Mouse (Mus musculus): ENCODE results near the gene Dgkh. TPM values are rescaled to one million over a fixed set of nuclear protein-coding genes. Genes with fewer than 3 reads are reported as not detected.
"Not testable (repeated sequence)": the region's sequence is repeated elsewhere in the genome, so short reads cannot be mapped to it uniquely, and the experiment has no call there.

Gene Dgkh
- 0.37 TPM in 1 of 2 replicates, not detected in the other for total RNA-seq (2014; fragmentation: Nextera tagmentation)
- total RNA-seq (2017): 0.23 and 0.30 TPM in 2 replicates

- 0 out of 2 replicates have a peak, but pooled peaks have one; percentile 52 for ATAC-seq (replicated peaks; ENCODE audit: low FRiP score, low TSS enrichment, poor library complexity, severe bottlenecking)
Measured at GRCm38 (mm10) chr14:78732617-78733312, at the start of gene Dgkh. Dgkh (minus strand) TSS chr14:78732776.

- ATAC-seq (replicated peaks; ENCODE audit: low FRiP score, low TSS enrichment, poor library complexity, severe bottlenecking): no peak
Measured at GRCm38 (mm10) chr14:78777215-78777614, 44.6 kb upstream of the Dgkh start.

- ATAC-seq (replicated peaks; ENCODE audit: low FRiP score, low TSS enrichment, poor library complexity, severe bottlenecking): no peak
Measured at GRCm38 (mm10) chr14:78776659-78777058, 44.1 kb upstream of the Dgkh start.

GRCm38 (mm10) chr14:78775699-78776098, 43.1 kb upstream of the Dgkh start:
- no peak for ATAC-seq (replicated peaks; ENCODE audit: low FRiP score, low TSS enrichment, poor library complexity, severe bottlenecking)

GRCm38 (mm10) chr14:78775226-78775625, 42.6 kb upstream of the Dgkh start:
- no peak for ATAC-seq (replicated peaks; ENCODE audit: low FRiP score, low TSS enrichment, poor library complexity, severe bottlenecking)

GRCm38 (mm10) chr14:78770457-78770856, 37.9 kb upstream of the Dgkh start:
- ATAC-seq (replicated peaks; ENCODE audit: low FRiP score, low TSS enrichment, poor library complexity, severe bottlenecking): no peak

GRCm38 (mm10) chr14:78761064-78761463, 28.5 kb upstream of the Dgkh start:
- no peak for ATAC-seq (replicated peaks; ENCODE audit: low FRiP score, low TSS enrichment, poor library complexity, severe bottlenecking)

- ATAC-seq (replicated peaks; ENCODE audit: low FRiP score, low TSS enrichment, poor library complexity, severe bottlenecking): no peak
Measured at GRCm38 (mm10) chr14:78759491-78759890, 26.9 kb upstream of the Dgkh start.

- no peak for ATAC-seq (replicated peaks; ENCODE audit: low FRiP score, low TSS enrichment, poor library complexity, severe bottlenecking)
Measured at GRCm38 (mm10) chr14:78755316-78755715, 22.7 kb upstream of the Dgkh start.

GRCm38 (mm10) chr14:78748692-78749091, 16.1 kb upstream of the Dgkh start:
- ATAC-seq (replicated peaks; ENCODE audit: low FRiP score, low TSS enrichment, poor library complexity, severe bottlenecking): no peak

GRCm38 (mm10) chr14:78747969-78748651, 15.5 kb upstream of the Dgkh start:
- no peak for ATAC-seq (replicated peaks; ENCODE audit: low FRiP score, low TSS enrichment, poor library complexity, severe bottlenecking)

GRCm38 (mm10) chr14:78747454-78747853, 14.9 kb upstream of the Dgkh start:
- no peak for ATAC-seq (replicated peaks; ENCODE audit: low FRiP score, low TSS enrichment, poor library complexity, severe bottlenecking)

- ATAC-seq (replicated peaks; ENCODE audit: low FRiP score, low TSS enrichment, poor library complexity, severe bottlenecking): no peak
Measured at GRCm38 (mm10) chr14:78734605-78735004, 2.0 kb upstream of the Dgkh start.

- ATAC-seq (replicated peaks; ENCODE audit: low FRiP score, low TSS enrichment, poor library complexity, severe bottlenecking): not testable (repeated sequence)
Measured at GRCm38 (mm10) chr14:78734203-78734602, 1.6 kb upstream of the Dgkh start.

- ATAC-seq (replicated peaks; ENCODE audit: low FRiP score, low TSS enrichment, poor library complexity, severe bottlenecking): no peak
Measured at GRCm38 (mm10) chr14:78733366-78734076, 945 bp upstream of the Dgkh start.

GRCm38 (mm10) chr14:78731852-78732616, 542 bp downstream of the Dgkh start:
- no peak for ATAC-seq (replicated peaks; ENCODE audit: low FRiP score, low TSS enrichment, poor library complexity, severe bottlenecking)

- no peak for ATAC-seq (replicated peaks; ENCODE audit: low FRiP score, low TSS enrichment, poor library complexity, severe bottlenecking)
Measured at GRCm38 (mm10) chr14:78731240-78731639, 1.3 kb downstream of the Dgkh start.

GRCm38 (mm10) chr14:78725976-78726375, 6.6 kb downstream of the Dgkh start:
- no peak for ATAC-seq (replicated peaks; ENCODE audit: low FRiP score, low TSS enrichment, poor library complexity, severe bottlenecking)

GRCm38 (mm10) chr14:78725307-78725956, 7.1 kb downstream of the Dgkh start:
- ATAC-seq (replicated peaks; ENCODE audit: low FRiP score, low TSS enrichment, poor library complexity, severe bottlenecking): 0 out of 2 replicates have a peak, but pooled peaks have one; percentile 34
